Mouse (Mus musculus) CD4-positive, CD25-positive, alpha-beta regulatory T cell, adult 4 months (primary cell): ENCODE results near the gene Raet1e. TPM values are rescaled to one million over a fixed set of nuclear protein-coding genes. Genes with fewer than 3 reads are reported as not detected.
A peak's percentile ranks its signal among the peaks of the same experiment; 100 is the strongest.
"Not testable (repeated sequence)": the region's sequence is repeated elsewhere in the genome, so short reads cannot be mapped to it uniquely, and the experiment has no call there.

ENCODE experiments used
- ATAC-seq: one replicate; pipeline ENCODE4 v1.8.0; 2017
- polyA plus RNA-seq, 2 experiments: library from polyadenylated mRNA; unstranded; fragments of 100-300 nt; shearing (Covaris generic); gene quantifications; one replicate each; pipeline ENCODE4 v1.2.1; 2017

The Raet1e gene
- polyA plus RNA-seq, 2 experiments from 2014 or later = not detected

GRCm38 (mm10) chr10:22362466-22362865, 204.1 kb downstream of the Raet1e start:
- not testable (repeated sequence) for ATAC-seq

DNA sequence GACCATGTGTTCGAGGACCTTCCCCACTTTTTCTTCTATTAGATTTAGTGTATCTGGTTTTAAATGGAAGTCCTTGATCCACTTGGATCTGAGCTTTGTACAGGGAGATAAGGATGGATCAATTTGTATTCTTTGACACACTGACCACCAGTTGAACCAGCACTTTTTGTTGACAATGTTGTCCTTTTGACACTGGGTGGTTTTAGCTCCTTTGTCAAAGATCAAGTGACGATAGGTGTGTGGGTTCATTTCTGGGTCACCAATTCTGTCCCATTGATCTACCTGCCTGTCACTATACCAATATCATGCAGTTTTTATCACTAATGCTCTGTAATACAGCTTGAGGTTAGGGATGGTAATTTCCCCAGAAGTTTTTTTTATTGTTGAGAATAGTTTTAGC, 206.5 kb downstream of the Raet1e start:
- not testable (repeated sequence) for ATAC-seq

GRCm38 (mm10) chr10:22381226-22381625, 222.9 kb downstream of the Raet1e start:
- not testable (repeated sequence) for ATAC-seq

GRCm38 (mm10) chr10:22390146-22390545, 231.8 kb downstream of the Raet1e start:
- not testable (repeated sequence) for ATAC-seq

DNA sequence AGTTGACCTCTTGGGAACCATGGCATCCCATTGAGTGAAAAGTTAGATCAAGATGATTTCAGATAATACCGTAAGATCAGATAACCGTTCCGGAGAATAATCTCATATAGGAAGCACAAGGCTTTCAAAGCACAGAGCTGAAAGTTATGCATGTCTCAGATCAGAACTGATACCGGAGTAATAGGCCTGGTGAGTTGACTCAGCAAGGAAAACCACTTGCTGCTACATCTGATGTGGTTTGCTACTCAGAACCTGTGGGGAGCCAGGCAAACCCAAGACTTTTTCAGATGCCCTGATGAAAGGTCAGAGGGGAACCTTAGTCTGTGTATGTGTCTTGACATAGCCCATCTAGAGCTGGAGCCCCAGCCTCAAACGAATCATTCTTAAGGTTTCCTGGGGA, 233.2 kb downstream of the Raet1e start:
- not testable (repeated sequence) for ATAC-seq

DNA sequence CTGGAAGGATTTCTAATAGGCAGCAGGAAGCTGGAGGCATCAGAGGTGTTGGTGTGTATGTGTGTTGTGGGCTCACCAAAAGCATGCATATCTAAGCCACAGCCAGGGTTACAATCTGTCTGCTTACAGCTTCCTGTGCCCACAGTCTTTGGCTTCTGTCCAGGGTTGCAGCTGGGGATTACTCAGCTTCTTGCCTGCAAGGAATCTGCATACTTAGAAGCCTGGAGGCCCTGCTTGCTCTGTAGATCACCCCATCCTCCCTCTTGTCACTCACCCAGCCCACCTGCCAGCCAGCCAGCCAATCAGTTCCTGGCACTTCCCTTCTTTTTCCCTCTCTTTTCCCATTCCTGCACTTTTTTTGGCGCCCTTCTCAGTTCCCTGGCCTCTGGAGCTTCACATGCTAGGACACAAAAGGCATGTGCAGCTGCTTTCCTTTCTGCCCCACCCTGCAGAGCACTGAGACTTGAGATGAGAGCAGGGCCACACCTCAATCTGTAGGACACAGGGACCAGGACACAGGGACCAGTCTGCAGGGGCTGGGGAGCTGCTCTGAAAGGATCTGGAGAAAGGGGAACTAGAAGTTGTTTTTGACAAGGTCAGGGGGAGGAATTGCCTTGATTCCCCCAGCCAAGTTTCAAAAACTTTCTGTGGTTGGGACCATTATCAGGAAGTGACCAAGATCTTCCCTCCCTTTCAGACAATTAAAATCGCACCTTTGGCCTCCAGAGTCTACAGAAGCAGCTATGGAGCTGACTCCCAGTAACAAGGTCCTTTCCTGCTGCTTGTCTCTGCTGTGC, 234.9 kb downstream of the Raet1e start:
- ATAC-seq = peak; percentile 39

DNA sequence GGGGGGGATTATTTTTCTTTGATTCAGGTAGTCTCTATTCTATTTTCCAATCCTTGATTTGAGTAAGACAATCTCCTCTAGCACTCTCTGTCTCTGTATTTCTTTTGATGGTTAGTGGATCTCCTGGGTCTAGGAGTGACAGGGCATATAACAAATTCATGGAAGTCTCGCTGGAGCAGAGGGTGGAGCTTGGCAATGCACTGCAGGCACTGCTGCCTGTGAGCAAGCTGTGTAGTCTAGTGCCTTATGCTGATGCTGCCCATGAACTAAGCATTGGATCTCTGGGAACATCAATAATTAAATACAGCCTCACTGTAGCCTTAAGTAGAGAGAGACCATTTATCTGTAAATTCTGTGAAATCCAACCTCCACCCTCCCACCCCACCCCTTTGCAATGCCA, 238.3 kb downstream of the Raet1e start:
- not testable (repeated sequence) for ATAC-seq

DNA sequence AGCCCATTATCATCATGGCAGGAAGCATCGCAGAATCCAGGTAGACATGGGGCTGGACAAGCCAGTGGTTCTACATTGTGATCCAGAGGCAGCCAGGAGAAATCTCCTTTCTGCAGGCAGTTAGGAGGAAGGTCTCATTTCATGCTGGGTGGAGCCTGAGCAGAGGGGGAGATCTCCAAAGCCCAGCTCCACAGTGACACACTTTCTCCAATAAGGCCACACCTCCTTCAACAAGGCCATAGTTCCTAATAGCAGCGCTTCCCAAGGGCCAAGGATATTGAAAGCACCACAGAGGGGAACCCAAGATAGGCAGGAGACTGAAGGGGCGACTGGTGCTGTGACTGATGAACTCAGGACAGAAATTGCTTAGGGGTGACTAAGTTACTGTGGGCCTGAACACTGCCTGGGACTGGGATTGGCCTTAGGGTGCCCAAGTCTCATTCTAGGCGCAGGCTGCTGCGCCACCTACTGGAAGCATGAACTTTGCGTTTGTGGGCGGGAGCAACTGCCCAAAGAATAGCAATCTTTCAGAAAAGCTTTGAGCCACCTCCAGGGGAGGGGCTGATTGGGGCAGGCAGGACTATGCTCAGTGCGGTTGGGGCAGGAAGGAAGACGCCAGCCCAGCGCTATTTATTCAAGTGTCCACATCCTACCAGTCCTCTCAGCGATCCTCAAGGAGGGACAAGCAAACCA, 244.0 kb downstream of the Raet1e start:
- peak; percentile 81 for ATAC-seq

DNA sequence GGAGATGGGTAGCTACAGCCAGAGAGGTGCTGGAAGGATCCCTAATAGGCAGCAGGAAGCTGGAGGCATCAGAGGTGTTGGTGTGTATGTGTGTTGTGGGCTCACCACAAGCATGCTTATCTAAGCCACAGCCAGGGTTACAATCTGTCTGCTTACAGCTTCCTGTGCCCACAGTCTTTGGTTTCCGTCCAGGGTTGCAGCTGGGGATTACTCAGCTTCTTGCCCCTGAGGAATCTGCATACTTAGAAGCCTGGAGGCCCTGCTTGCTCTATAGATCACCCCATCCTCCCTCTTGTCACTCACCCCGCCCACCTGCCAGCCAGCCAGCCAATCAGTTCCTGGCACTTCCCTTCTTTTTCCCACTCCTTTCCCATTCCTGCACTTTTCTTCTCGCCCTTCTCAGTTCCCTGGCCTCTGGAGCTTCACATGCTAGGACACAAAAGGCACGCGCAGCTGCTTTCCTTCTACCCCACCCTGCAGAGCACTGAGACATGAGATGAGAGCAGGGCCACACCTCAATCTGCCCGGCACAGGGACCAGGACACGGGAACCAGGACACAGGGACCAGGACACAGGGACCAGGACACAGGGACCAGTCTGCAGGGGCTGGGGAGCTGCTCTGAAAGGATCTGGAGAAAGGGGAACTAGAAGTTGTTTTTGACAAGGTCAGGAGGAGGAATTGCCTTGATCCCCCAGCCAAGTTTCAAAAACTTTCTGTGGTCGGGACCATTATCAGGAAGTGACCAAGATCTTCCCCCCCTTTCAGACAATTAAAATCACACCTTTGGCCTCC, 255.5 kb downstream of the Raet1e start:
- peak; percentile 75 for ATAC-seq

Other genes with a start within 250 kb of the Raet1e start
- not detected for gene 4930444G20Rik, start 90.5 kb upstream of the Raet1e start, polyA plus RNA-seq
- 10 to 100 TPM; 21.4 to 30.9 TPM for gene E030030I06Rik, start 9.3 kb upstream of the Raet1e start, polyA plus RNA-seq
- 10 to 100 TPM in 1 of 2 experiments, 1 to 10 TPM in 1; 5.6 to 12.4 TPM for gene H60b, start within 50 bp of the Raet1e start, polyA plus RNA-seq
- under 1 TPM; 0.44 to 0.51 TPM for gene Raet1d, start 202.0 kb downstream of the Raet1e start, polyA plus RNA-seq